Mouse (Mus musculus) kidney, postnatal 4 days (tissue): Measurements from ENCODE around the gene Iffo2.

Experiments
- DNase-seq, 2 experiments: peaks; one replicate each; pipeline ENCODE4 v3.0.0; 2021; ENCODE audit warnings: mixed read lengths in 2 of 2

The Iffo2 gene

DNA sequence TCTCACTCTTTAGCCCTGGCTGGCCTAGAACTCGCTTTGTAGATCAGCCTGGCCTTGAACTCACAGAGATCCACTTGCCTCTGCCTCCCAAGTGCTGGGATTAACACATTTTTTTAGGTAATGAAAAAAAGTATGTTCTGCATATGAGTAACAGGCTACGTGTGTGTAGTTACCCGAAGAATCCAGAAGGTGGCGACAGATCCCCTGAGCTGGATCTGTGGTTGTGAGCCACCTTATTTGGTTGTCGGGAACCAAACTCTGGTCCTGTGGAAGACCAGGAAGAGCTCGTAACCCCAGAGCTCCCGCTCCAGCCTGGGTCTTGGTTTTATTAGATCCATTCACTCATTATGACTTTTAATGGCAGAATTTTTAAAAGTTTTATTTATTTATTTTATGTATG is 116.6 kb downstream of the Iffo2 start:
- DNase-seq = no peak

DNA sequence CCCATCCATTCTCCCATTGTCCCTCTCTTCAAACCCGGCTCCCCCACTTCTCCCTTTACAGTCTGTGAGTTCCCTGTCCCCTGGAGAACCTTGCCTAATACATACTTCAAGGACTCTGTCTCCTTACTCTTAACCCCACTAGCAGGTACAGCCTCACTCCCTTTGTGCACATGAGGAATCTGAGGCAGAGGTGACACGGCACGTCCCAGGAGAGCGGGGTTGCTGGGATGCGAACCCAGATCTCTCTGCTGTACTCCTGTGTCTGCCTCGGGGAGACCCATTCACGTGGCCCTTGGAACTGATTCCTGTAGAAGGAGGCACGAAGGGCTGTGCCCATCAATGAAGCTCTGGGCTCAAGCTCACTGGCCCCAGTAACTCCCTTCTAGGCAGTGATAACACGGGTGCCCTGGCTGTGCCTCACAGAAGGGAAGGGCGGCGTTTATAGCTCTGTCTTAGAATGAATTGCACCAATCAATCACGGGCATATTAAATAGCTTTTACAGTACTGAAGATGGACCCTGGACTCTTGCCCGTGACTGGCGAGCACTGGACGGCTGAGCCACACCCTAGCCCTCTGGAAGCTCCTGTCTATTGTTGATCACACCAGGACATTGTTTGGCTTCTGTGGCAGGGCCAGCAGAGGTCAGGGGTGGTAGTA is 119.9 kb downstream of the Iffo2 start:
- no peak for DNase-seq

DNA sequence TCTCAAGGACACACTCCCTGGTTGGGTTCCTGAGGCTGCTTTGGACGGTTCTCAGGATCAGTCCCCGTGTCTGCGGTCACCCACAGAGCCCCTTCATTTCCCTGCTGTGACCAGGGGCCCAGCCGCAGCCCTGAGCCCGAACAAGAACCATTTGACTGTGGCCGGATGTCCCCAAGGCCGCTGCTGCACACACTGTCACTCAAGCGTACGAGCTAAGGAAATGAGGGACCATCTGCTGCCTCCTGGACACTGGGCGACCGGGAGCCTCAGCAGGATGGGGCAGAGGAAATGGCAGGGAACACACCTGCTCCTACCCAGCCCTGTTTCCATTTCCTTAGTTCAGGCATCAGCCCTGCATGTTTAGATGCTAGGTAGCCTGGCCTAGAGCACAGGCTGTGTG is 120.6 kb downstream of the Iffo2 start:
- no peak for DNase-seq

DNA sequence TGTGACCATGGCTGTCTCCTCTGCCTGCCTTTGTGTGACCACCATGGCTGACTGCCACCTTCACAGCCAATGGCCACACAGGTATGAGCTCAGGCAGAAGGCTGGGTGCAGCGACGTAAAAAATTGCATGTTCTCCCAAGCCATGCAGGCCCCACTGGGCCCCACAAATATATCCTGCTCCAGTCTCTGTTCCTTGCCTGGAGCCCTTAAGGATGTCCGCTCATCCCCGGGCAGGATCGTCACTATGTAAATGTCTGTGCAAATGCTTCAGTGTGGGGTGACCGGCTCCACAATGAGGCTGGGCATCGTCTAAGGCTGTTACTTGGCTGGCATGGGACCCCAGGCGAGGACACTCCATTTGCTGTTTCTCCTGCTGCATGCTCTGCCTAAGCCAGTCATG is 122.9 kb downstream of the Iffo2 start, which contains the start of gene Tas1r2:
Gene Tas1r2, plus strand, starts transcription at position 301 of the 400 bp plus-strand sequence.
- no peak for DNase-seq

DNA sequence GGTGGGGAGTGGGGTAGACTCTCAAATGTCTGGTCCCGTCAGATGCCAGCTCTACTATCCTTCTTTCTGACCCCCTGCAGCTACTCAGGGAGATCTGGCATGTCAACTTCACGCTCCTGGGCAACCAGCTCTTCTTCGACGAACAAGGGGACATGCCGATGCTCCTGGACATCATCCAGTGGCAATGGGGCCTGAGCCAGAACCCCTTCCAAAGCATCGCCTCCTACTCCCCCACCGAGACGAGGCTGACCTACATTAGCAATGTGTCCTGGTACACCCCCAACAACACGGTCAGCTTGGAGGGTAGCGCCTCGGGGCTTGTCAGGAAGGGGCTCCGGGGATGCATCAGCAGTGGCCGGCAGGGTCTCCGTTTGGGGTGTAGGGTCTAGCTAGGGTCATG is 131.5 kb downstream of the Iffo2 start:
- DNase-seq = no peak

DNA sequence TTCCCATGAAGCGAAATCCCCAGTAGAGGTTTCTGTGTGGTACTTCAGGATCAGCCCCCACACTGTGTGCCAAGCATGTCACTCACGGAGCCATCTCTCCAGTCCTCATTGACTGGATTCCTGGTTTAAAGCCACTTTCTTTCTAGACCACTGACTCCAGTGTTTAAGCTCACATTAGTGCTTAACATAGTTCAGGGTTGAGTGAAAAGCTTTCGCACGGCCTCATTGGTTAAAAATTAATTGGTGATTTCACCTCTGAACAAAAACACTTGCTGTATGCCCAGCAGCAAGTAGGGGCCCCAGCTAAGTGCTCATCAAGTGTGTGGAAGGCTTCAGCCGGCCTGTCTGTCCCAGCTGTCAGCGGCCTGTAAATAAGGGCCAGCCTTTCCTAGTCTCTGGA is 137.3 kb downstream of the Iffo2 start:
- DNase-seq = no peak

DNA sequence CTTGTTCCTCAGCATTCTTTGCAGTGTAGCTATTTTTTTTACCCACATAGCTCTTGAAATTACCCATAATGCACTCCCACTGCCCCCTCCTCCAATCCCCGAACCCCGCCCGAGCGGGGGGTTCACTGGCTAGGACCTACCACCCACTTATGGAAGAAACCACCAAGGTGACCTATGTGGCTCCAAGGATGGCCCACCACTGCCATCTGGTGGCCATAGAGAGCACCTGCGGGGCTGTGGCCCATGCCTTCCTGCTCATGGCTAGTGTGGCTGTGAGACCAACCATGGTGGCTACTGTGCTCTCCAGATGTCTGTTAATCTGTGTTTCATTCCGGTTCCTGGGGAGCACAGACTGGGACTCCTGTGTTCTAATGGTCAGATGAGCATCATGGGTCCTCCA is 139.5 kb downstream of the Iffo2 start:
- DNase-seq = peak; percentile 75 to 76
